Comparison of ENCODE assay signal across 8 mouse cellular contexts in the genomic region with DNA sequence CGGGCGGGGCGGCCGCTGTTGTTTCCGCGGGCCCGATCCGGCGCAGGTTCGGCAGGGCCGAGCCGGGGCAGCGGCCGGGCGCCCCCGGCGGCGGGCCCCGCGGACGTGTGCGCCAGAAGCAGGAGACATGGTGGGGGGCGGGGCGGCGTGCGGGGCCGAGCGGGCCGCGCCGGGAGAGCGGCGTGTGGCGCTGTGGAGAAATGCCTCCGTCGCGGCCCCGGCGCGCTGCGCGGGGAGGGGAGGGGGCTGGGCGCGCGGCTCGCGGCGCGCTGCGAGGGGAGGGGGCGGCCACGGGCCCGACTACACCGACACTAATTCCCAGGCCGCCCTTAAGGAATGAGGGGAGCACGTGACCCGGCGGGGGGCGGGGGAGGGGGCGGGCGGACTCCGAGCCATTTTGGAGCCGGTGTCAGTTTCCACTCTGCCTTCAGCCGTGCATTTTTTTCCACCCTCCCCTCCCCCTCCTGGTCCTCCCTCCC. TPM values are rescaled to one million over a fixed set of nuclear protein-coding genes. Genes with fewer than 3 reads are reported as not detected.
DNase-seq lines count a peak whose midpoint lies in the region; ATAC-seq lines count a peak whose summit lies in the region.

No protein-coding gene starts in this region.

- 0% methylated on average over 11 of the region's 64 CpGs for WGBS in liver, embryonic 12.5 days (ENCODE audit: insufficient replicate concordance)
- under 1% methylated on average over 23 of the region's 64 CpGs for WGBS in stomach, embryonic 16.5 days

- H3K4me2 ChIP-seq in liver, embryonic 12.5 days: peak overlapping the region; percentile 89
- H3K4me2 ChIP-seq in stomach, embryonic 16.5 days (ENCODE audit: low read depth, low read length): peak overlapping the region; percentile 86

- H3K9me3 ChIP-seq in liver, embryonic 12.5 days (replicated peaks): no peaks in the 10 kb centered on the region
- no peaks in the 10 kb centered on the region for H3K9me3 ChIP-seq in stomach, embryonic 16.5 days (replicated peaks; ENCODE audit: control insufficient read depth, low read length)

- H3K4me1 ChIP-seq in liver, embryonic 12.5 days: peaks cover 48% of the 10 kb centered on the region
- H3K4me1 ChIP-seq in stomach, embryonic 16.5 days (ENCODE audit: control insufficient read depth, insufficient read depth, low read length): peaks cover 25% of the 10 kb centered on the region

- H3K4me3 ChIP-seq in liver, embryonic 12.5 days: peak overlapping the region; percentile 73
- peak overlapping the region; percentile 85 for H3K4me3 ChIP-seq in stomach, embryonic 16.5 days (replicated peaks; ENCODE audit: low read length)

- no peaks in the 10 kb centered on the region for H3K36me3 ChIP-seq in liver, embryonic 12.5 days
- H3K36me3 ChIP-seq in stomach, embryonic 16.5 days (ENCODE audit: control insufficient read depth, insufficient read depth, low read length): no peaks in the 10 kb centered on the region

- H3K27me3 ChIP-seq in liver, embryonic 12.5 days (replicated peaks): peaks cover 64% of the 10 kb centered on the region
- no peaks in the 10 kb centered on the region for H3K27me3 ChIP-seq in stomach, embryonic 16.5 days (ENCODE audit: control insufficient read depth, insufficient read depth, low read length)

- H3K27ac ChIP-seq in liver, embryonic 12.5 days: peak overlapping the region; percentile 73
- peak overlapping the region; percentile 92 for H3K27ac ChIP-seq in stomach, embryonic 16.5 days (ENCODE audit: low read length)

- peak; percentile 57 to 71 for DNase-seq in left cerebral cortex, adult 18-20 months (ENCODE audit: low spot score in 2 of 2)
- no peak for DNase-seq in left cerebral cortex, adult 11 months (ENCODE audit: low spot score)
- peak; percentile 86 for DNase-seq in embryo, embryonic 10 days (ENCODE audit: low spot score)
- DNase-seq in kidney, adult 8-10 months: peak; percentile 63 to 66
- DNase-seq in naive thymus-derived CD4-positive, alpha-beta T cell, adult 2 months (ENCODE audit: low read depth): peak; percentile 84

- peak; percentile 30 for ATAC-seq in granulocyte monocyte progenitor cell, adult 5-6 weeks (replicated peaks; ENCODE audit: poor library complexity, severe bottlenecking)
- peak; percentile 66 for ATAC-seq in liver, embryonic 12.5 days
- peak; percentile 89 for ATAC-seq in stomach, embryonic 16.5 days (ENCODE audit: insufficient read depth, low FRiP score)

- peak overlapping the region; percentile 78 for H3K9ac ChIP-seq in liver, embryonic 12.5 days
- peak overlapping the region; percentile 95 for H3K9ac ChIP-seq in stomach, embryonic 16.5 days (ENCODE audit: low read length)

RNA-seq across cellular contexts. Expression of gene Bmi1, which starts 0.3 kb away (rescaled TPM):
- total RNA-seq in left cerebral cortex, adult 18-20 months (2021): 10 to 100 TPM; 53.8 to 58.2 TPM
- total RNA-seq in granulocyte monocyte progenitor cell, adult 5-6 weeks (2014; fragmentation: Nextera tagmentation): 31.9 and 32.1 TPM in 2 replicates
- 26.6 and 41.9 TPM in 2 replicates for total RNA-seq in granulocyte monocyte progenitor cell, adult 5-6 weeks (2017)
- polyA plus RNA-seq in liver, embryonic 12.5 days (2016; fragmentation: Nextera tagmentation; extraction: Ambion mirVana): 9.5 and 9.7 TPM in 2 replicates
- 15.6 and 18.1 TPM in 2 replicates for polyA plus RNA-seq in stomach, embryonic 16.5 days (2015; fragmentation: Nextera tagmentation; extraction: Ambion mirVana)

RNA-seq across cellular contexts. Expression of gene Commd3, which starts 4.3 kb away (rescaled TPM):
- total RNA-seq in left cerebral cortex, adult 18-20 months (2021): 10 to 100 TPM; 81.2 to 85.1 TPM
- 107 and 136 TPM in 2 replicates for total RNA-seq in granulocyte monocyte progenitor cell, adult 5-6 weeks (2014; fragmentation: Nextera tagmentation)
- 205 and 217 TPM in 2 replicates for total RNA-seq in granulocyte monocyte progenitor cell, adult 5-6 weeks (2017)
- polyA plus RNA-seq in liver, embryonic 12.5 days (2016; fragmentation: Nextera tagmentation; extraction: Ambion mirVana): 102 TPM in 2 replicates
- polyA plus RNA-seq in stomach, embryonic 16.5 days (2015; fragmentation: Nextera tagmentation; extraction: Ambion mirVana): 190 and 214 TPM in 2 replicates

RNA-seq across cellular contexts. Expression of gene Spag6, which starts 17.3 kb away (rescaled TPM):
- 10 to 100 TPM; 11.4 to 14.3 TPM for total RNA-seq in left cerebral cortex, adult 18-20 months (2021)
- total RNA-seq in granulocyte monocyte progenitor cell, adult 5-6 weeks (2014; fragmentation: Nextera tagmentation): not detected in 2 replicates
- not detected in 2 replicates for total RNA-seq in granulocyte monocyte progenitor cell, adult 5-6 weeks (2017)
- polyA plus RNA-seq in liver, embryonic 12.5 days (2016; fragmentation: Nextera tagmentation; extraction: Ambion mirVana): not detected in 2 replicates
- 0.09 TPM in 1 of 2 replicates, not detected in the other for polyA plus RNA-seq in stomach, embryonic 16.5 days (2015; fragmentation: Nextera tagmentation; extraction: Ambion mirVana)

Comparison
In these comparisons a context has a peak if more than half of its experiments do, and no peak if none do; other contexts are left out.
1. ATAC-seq: peak in every context shown above with its lines; median percentile 89 in stomach, embryonic 16.5 days; 66 in liver, embryonic 12.5 days; 30 in granulocyte monocyte progenitor cell, adult 5-6 weeks.
2. RNA of gene Spag6, which starts 17.3 kb away (total RNA-seq): 11.4 to 14.3 TPM in left cerebral cortex, adult 18-20 months; not detected in granulocyte monocyte progenitor cell, adult 5-6 weeks; every median in the first group is over 10 times any median in the second.